Mouse (Mus musculus): Measurements from ENCODE around the gene Ppm1e. TPM values are rescaled to one million over a fixed set of nuclear protein-coding genes. Genes with fewer than 3 reads are reported as not detected.

Ppm1e gene
- 2.9 and 3.2 TPM in 2 replicates for polyA plus RNA-seq (2016; fragmentation: Nextera tagmentation; extraction: Ambion mirVana)

- Histone ChIP-seq H3K27ac (replicated peaks) (peak within 1 kb of the TSS; percentile 80), H3K27me3 (replicated peaks; ENCODE audit: low read depth, poor library complexity, severe bottlenecking) (peaks cover 62% of the 10 kb centered on the region), H3K9me3 (no peaks in the 10 kb centered on the region), H3K36me3 (replicated peaks) (no peaks in the 10 kb centered on the region), H3K4me1 (peaks cover 15% of the 10 kb centered on the region), H3K4me3 (peak within 1 kb of the TSS; percentile 71)
- under 1% methylated on average over 104 of the region's 104 CpGs for WGBS
- peak; percentile 90 for DNase-seq (ENCODE audit: low spot score)
These were observed at the start of gene Ppm1e for GRCm38 (mm10) chr11:87358331-87359261. TSS of gene Ppm1e (minus strand) at chr11:87359023.

GRCm38 (mm10) chr11:87404876-87405275, 46.1 kb upstream of the Ppm1e start, which contains the start of the genes Rad51c and Tex14:
TSS of gene Rad51c (minus strand) at chr11:87404954.
TSS of gene Tex14 (plus strand) at chr11:87405065.
- 75% methylated on average over 27 of the region's 27 CpGs for WGBS
- no peaks in the 10 kb centered on the region for H3K27me3 ChIP-seq (replicated peaks; ENCODE audit: low read depth, poor library complexity, severe bottlenecking)
- H3K4me3 ChIP-seq, result peak within 1 kb of the TSS; percentile 72
- no peaks in the 10 kb centered on the region for H3K9me3 ChIP-seq
- H3K36me3 ChIP-seq (replicated peaks), result peaks cover 26% of the 10 kb centered on the region
- no peak for DNase-seq (ENCODE audit: low spot score)
- peaks cover 9% of the 10 kb centered on the region for H3K4me1 ChIP-seq
- peak within 1 kb of the TSS; percentile 94 for H3K27ac ChIP-seq (replicated peaks)

- Histone ChIP-seq H3K9me3 (no peaks in the 10 kb centered on the region), H3K27ac (replicated peaks) (peak overlapping the region; percentile 94), H3K4me1 (peaks cover 9% of the 10 kb centered on the region), H3K4me3 (peak overlapping the region; percentile 72), H3K36me3 (replicated peaks) (peaks cover 28% of the 10 kb centered on the region), H3K27me3 (replicated peaks; ENCODE audit: low read depth, poor library complexity, severe bottlenecking) (no peaks in the 10 kb centered on the region)
- DNase-seq (ENCODE audit: low spot score), result peak; percentile 97
- 2% methylated on average over 58 of the region's 58 CpGs for WGBS
These were observed 45.5 kb upstream of the Ppm1e start for GRCm38 (mm10) chr11:87404111-87404853.

GRCm38 (mm10) chr11:87398402-87398801, 39.6 kb upstream of the Ppm1e start:
- H3K4me1 ChIP-seq, result no peaks in the 10 kb centered on the region
- no peak overlapping the region for H3K27ac ChIP-seq (replicated peaks)
- WGBS, result 88% methylated on average over 2 of the region's 2 CpGs
- H3K9me3 ChIP-seq, result no peaks in the 10 kb centered on the region
- H3K4me3 ChIP-seq, result no peak overlapping the region
- peaks cover 44% of the 10 kb centered on the region for H3K36me3 ChIP-seq (replicated peaks)
- no peaks in the 10 kb centered on the region for H3K27me3 ChIP-seq (replicated peaks; ENCODE audit: low read depth, poor library complexity, severe bottlenecking)
- DNase-seq (ENCODE audit: low spot score), result no peak

GRCm38 (mm10) chr11:87393855-87394254, 35.0 kb upstream of the Ppm1e start:
- WGBS, result 47% methylated on average over 1 of the region's 1 CpGs
- H3K27ac ChIP-seq (replicated peaks), result no peak overlapping the region
- H3K36me3 ChIP-seq (replicated peaks), result peaks cover 38% of the 10 kb centered on the region
- DNase-seq (ENCODE audit: low spot score), result peak; percentile 18
- no peaks in the 10 kb centered on the region for H3K4me1 ChIP-seq
- no peaks in the 10 kb centered on the region for H3K27me3 ChIP-seq (replicated peaks; ENCODE audit: low read depth, poor library complexity, severe bottlenecking)
- H3K9me3 ChIP-seq, result no peaks in the 10 kb centered on the region
- H3K4me3 ChIP-seq, result no peak overlapping the region

- no peak for DNase-seq (ENCODE audit: low spot score)
- Histone ChIP-seq H3K27me3 (replicated peaks; ENCODE audit: low read depth, poor library complexity, severe bottlenecking) (no peaks in the 10 kb centered on the region), H3K27ac (replicated peaks) (no peak overlapping the region), H3K4me1 (no peaks in the 10 kb centered on the region), H3K9me3 (no peaks in the 10 kb centered on the region), H3K4me3 (no peak overlapping the region), H3K36me3 (replicated peaks) (peaks cover 9% of the 10 kb centered on the region)
- WGBS, result 98% methylated on average over 1 of the region's 1 CpGs
These were observed 26.9 kb upstream of the Ppm1e start for GRCm38 (mm10) chr11:87385676-87386075.

- H3K4me1 ChIP-seq, result peaks cover 6% of the 10 kb centered on the region
These were observed 25.7 kb upstream of the Ppm1e start for GRCm38 (mm10) chr11:87384551-87384950.

GRCm38 (mm10) chr11:87367865-87368580, 9.2 kb upstream of the Ppm1e start:
- no peaks in the 10 kb centered on the region for H3K27me3 ChIP-seq (replicated peaks; ENCODE audit: low read depth, poor library complexity, severe bottlenecking)
- no peak overlapping the region for H3K27ac ChIP-seq (replicated peaks)
- 61% methylated on average over 9 of the region's 9 CpGs for WGBS
- no peak overlapping the region for H3K4me3 ChIP-seq
- no peaks in the 10 kb centered on the region for H3K4me1 ChIP-seq
- H3K9me3 ChIP-seq, result no peaks in the 10 kb centered on the region
- DNase-seq (ENCODE audit: low spot score), result peak; percentile 21
- H3K36me3 ChIP-seq (replicated peaks), result no peaks in the 10 kb centered on the region

More at GRCm38 (mm10) chr11:87384551-87384950, 25.7 kb upstream of the Ppm1e start:
- Histone ChIP-seq H3K9me3 (no peaks in the 10 kb centered on the region), H3K4me3 (no peak overlapping the region), H3K27ac (replicated peaks) (no peak overlapping the region), H3K36me3 (replicated peaks) (peaks cover 14% of the 10 kb centered on the region; the same call in 1 of the 2 replicates), H3K27me3 (replicated peaks; ENCODE audit: low read depth, poor library complexity, severe bottlenecking) (no peaks in the 10 kb centered on the region)
- DNase-seq (ENCODE audit: low spot score), result no peak
- 92% methylated on average over 4 of the region's 4 CpGs for WGBS

GRCm38 (mm10) chr11:87367061-87367460, 8.2 kb upstream of the Ppm1e start:
- H3K9me3 ChIP-seq, result no peaks in the 10 kb centered on the region
- no peaks in the 10 kb centered on the region for H3K27me3 ChIP-seq (replicated peaks; ENCODE audit: low read depth, poor library complexity, severe bottlenecking)
- H3K4me1 ChIP-seq, result no peaks in the 10 kb centered on the region
- H3K36me3 ChIP-seq (replicated peaks), result no peaks in the 10 kb centered on the region
- H3K4me3 ChIP-seq, result no peak overlapping the region
- no peak for DNase-seq (ENCODE audit: low spot score)
- 88% methylated on average over 7 of the region's 7 CpGs for WGBS
- no peak overlapping the region for H3K27ac ChIP-seq (replicated peaks)

- Histone ChIP-seq H3K4me1 (no peaks in the 10 kb centered on the region), H3K36me3 (replicated peaks) (no peaks in the 10 kb centered on the region)
- WGBS, result 92% methylated on average over 5 of the region's 5 CpGs
These were observed 6.3 kb upstream of the Ppm1e start for GRCm38 (mm10) chr11:87365120-87365519.

GRCm38 (mm10) chr11:87359262-87359612, 414 bp upstream of the Ppm1e start:
- WGBS, result 19% methylated on average over 10 of the region's 10 CpGs
- no peaks in the 10 kb centered on the region for H3K9me3 ChIP-seq
- no peaks in the 10 kb centered on the region for H3K36me3 ChIP-seq (replicated peaks)
- H3K27me3 ChIP-seq (replicated peaks; ENCODE audit: low read depth, poor library complexity, severe bottlenecking), result peaks cover 62% of the 10 kb centered on the region
- peak overlapping the region; percentile 80 for H3K27ac ChIP-seq (replicated peaks)
- H3K4me3 ChIP-seq, result peak overlapping the region; percentile 71
- no peak for DNase-seq (ENCODE audit: low spot score)
- peaks cover 15% of the 10 kb centered on the region for H3K4me1 ChIP-seq

More at GRCm38 (mm10) chr11:87365120-87365519, 6.3 kb upstream of the Ppm1e start:
- no peaks in the 10 kb centered on the region for H3K9me3 ChIP-seq
- H3K27ac ChIP-seq (replicated peaks), result no peak overlapping the region
- no peak for DNase-seq (ENCODE audit: low spot score)
- H3K4me3 ChIP-seq, result no peak overlapping the region
- H3K27me3 ChIP-seq (replicated peaks; ENCODE audit: low read depth, poor library complexity, severe bottlenecking), result peaks cover 12% of the 10 kb centered on the region
